Mouse (Mus musculus) monocyte, adult 5-6 weeks (primary cell): ENCODE measurements around the gene Zdhhc9. TPM values are rescaled to one million over a fixed set of nuclear protein-coding genes. Genes with fewer than 3 reads are reported as not detected.
A peak's percentile ranks its signal among the peaks of the same experiment; 100 is the strongest.

Experiments used
- ATAC-seq: fragments of 153-309, 156-312 bp; replicated peaks from 2 replicates; pipeline ENCODE4 v1.8.0; 2017; ENCODE audit warnings: mild to moderate bottlenecking; ENCODE audit not compliant: low TSS enrichment, insufficient number of reproducible peaks, severe bottlenecking, poor library complexity, low FRiP score
- total RNA-seq: library from RNA; stranded (forward); fragments of 200-1000, 200-491, 200-594 nt; gene quantifications from 3 replicates; pipeline ENCODE4 v1.2.3, GENCODE M21; 2017

The Zdhhc9 gene
- total RNA-seq, 1 experiment from 2014 or later, result 19.7 TPM

DNA sequence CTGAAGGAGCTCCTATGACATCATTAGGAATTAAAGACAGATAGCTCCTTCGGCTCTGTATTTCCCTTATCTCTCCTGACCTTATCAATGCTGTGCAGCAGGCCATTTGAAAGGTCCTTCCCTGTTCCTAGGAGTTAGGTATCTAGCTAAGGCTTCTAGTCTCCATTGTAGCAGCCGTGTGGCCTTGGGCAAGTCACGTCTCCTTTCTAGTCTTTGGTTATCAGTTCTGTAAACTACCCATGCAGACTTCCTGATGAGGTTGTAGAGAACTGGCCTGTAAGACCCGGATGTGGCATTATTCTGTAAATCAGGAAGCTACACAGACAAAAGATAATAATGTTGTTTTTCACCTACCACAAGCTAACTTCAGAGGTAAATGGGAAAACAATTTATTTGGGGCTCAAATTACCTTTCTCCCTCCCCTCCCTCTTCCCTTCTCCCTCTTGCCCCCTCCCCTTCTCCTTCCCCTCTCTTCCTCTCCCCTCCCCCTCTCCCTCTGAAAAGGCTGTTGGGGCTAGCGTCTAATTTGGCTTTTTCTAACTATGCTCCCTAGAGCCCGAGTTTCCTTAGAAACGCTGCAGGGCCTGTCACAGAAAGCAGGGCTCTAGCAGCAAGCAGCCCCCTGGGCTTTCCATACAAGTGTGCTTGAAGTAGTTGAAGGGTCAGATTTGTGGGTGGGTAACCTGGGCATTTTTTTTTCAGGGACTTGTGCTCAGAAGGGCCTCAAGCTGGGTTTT, 70.0 kb downstream of the Zdhhc9 start:
- peak; percentile 49; the same call in 1 of the 2 replicates for ATAC-seq

DNA sequence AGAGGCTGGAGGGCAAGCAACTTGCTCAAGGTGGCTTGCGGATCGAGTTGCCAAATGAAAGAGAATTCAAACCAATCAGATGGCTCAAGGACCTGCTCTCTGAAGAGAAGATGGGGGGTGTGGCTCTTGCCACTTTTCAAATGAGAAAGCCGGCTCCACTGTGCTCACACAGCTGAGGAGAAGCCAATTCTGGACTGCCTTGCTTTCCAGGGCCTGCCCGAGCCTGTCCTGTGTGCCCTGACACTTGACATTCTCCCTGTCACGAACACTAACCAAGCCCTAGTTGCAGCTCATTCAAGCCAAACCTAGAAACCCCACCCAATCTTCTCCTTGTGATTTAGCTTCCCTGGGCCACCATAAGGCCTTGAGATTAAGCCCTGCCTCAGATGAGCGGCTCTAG, 70.7 kb downstream of the Zdhhc9 start:
- no peak for ATAC-seq

DNA sequence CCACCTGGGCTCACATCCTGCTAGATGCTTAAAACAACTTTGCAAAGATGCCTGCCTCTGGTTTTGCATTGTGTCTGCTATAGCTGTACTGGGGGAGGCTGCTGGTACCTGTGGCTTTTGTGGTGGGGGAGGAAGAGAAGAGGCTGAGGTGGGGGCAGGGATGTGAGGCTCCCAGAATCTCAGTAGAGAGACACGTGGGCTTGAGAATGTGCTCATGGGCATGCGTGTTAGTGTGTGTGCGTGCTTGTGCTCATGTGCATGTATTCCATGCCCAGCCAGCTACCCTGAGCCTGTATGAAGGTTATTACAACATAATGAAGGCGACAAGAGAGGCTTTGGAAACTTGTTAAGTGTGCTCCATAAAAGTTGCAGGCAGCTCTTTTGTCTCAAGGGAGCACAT, 71.7 kb downstream of the Zdhhc9 start:
- ATAC-seq, result no peak

DNA sequence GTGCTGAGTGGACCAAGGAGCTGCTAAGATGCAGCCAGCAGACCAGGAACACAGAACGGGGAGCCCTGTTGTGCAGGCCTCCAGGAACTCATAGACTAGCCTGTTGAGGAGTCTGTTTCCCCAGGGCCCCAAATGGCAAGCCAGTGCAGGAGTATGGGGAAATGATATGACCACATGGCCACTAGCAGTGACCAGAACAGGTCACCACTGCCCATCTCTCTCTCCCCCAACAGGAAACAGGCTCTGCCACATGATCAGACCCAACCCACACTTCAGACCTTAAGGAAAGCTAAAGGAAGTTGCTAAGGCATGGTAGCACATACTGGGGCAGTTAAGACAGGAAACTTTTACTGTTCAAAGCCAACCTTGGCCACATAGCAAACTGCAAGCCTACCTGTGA, 79.5 kb downstream of the Zdhhc9 start:
- ATAC-seq, result 0 out of 2 replicates have a peak, but pooled peaks have one; percentile 57

GRCm38 (mm10) chrX:48127502-48128218, 81.0 kb downstream of the Zdhhc9 start:
- ATAC-seq, result peak; percentile 89

DNA sequence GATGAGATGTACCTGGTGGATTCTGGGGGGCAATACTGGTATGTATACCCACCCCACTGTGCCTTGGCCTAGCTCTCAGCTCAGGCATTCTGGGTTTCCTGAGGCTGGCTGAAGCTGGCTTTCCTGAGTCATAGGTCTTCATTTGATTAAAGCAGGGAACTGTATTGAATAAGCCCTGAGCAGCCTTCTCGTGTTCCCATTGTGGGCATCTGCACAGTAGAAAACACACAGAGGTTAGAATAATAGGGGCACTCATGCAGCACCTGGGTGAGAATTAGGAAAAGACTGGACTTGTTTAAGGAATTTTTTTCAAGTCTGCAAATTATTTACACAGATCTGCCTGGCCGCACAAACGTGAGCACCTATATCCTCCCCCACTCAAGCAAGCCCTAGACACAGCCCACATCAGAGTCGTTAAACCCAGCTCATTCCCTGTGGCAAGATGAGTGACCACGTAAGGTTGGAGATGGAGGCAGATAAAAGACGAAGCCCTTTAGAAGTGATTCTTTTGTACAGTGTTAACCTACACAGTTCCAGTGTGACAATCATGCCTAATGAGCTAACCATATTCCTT, 81.7 kb downstream of the Zdhhc9 start:
- no peak for ATAC-seq

GRCm38 (mm10) chrX:48124132-48125071, 84.3 kb downstream of the Zdhhc9 start:
- no peak for ATAC-seq

Other genes starting within 250 kb of the Zdhhc9 start
- 0.11 to 0.38 TPM (median 0.29 TPM) in 3 replicates for gene Apln, start 174.0 kb downstream of the Zdhhc9 start, total RNA-seq
- not detected in 3 replicates for gene Xpnpep2, start 100.2 kb downstream of the Zdhhc9 start, total RNA-seq
- 193 to 270 TPM (median 209 TPM) in 3 replicates for gene Sash3, start 62.4 kb downstream of the Zdhhc9 start, total RNA-seq
- gene Utp14a, start 48.0 kb upstream of the Zdhhc9 start, total RNA-seq, result 37.3 to 41.0 TPM (median 40.2 TPM) in 3 replicates
- 2.1 to 13.5 TPM (median 4.3 TPM) in 3 replicates for gene Bcorl1, start 132.5 kb upstream of the Zdhhc9 start, total RNA-seq